Mouse (Mus musculus): Measurements from ENCODE around the gene Rad51b. TPM values are rescaled to one million over a fixed set of nuclear protein-coding genes. Genes with fewer than 3 reads are reported as not detected.
"Not testable (repeated sequence)": the region's sequence is repeated elsewhere in the genome, so short reads cannot be mapped to it uniquely, and the experiment has no call there.

Gene Rad51b
- 1.3 and 1.7 TPM in 2 replicates for polyA plus RNA-seq (2012; rRNA removed)

GRCm38 (mm10) chr12:79297121-79297576 lies at the start of gene Rad51b:
Gene Rad51b (plus strand): TSS chr12:79297282.
- peak; percentile 85 for DNase-seq (ENCODE audit: low read depth, low spot score)
- WGBS, result under 1% methylated on average over 21 of the region's 21 CpGs

GRCm38 (mm10) chr12:79248110-79248509 lies 49.0 kb upstream of the Rad51b start:
- 86% methylated on average over 3 of the region's 3 CpGs for WGBS

GRCm38 (mm10) chr12:79253294-79254053 lies 43.6 kb upstream of the Rad51b start:
- DNase-seq (ENCODE audit: low read depth, low spot score), result no peak
- 94% methylated on average over 9 of the region's 9 CpGs for WGBS

More at GRCm38 (mm10) chr12:79248110-79248509, 49.0 kb upstream of the Rad51b start:
- no peak for DNase-seq (ENCODE audit: low read depth, low spot score)

- DNase-seq (ENCODE audit: low read depth, low spot score), result no peak
- 98% methylated on average over 10 of the region's 10 CpGs for WGBS
Measured at GRCm38 (mm10) chr12:79254975-79255374, 42.1 kb upstream of the Rad51b start.

- no peak for DNase-seq (ENCODE audit: low read depth, low spot score)
- 95% methylated on average over 2 of the region's 2 CpGs for WGBS
Measured at GRCm38 (mm10) chr12:79260154-79260553, 36.9 kb upstream of the Rad51b start.

GRCm38 (mm10) chr12:79261035-79261434 lies 36.0 kb upstream of the Rad51b start:
- 52% methylated on average over 5 of the region's 5 CpGs for WGBS
- peak; percentile 1 for DNase-seq (ENCODE audit: low read depth, low spot score)

- WGBS, result 70% methylated on average over 4 of the region's 4 CpGs
- no peak for DNase-seq (ENCODE audit: low read depth, low spot score)
Measured at GRCm38 (mm10) chr12:79272604-79273003, 24.5 kb upstream of the Rad51b start.

- WGBS, result 91% methylated on average over 13 of the region's 13 CpGs
- no peak for DNase-seq (ENCODE audit: low read depth, low spot score)
Measured at GRCm38 (mm10) chr12:79279513-79280115, 17.5 kb upstream of the Rad51b start.

- 95% methylated on average over 8 of the region's 8 CpGs for WGBS
- no peak for DNase-seq (ENCODE audit: low read depth, low spot score)
Measured at GRCm38 (mm10) chr12:79282595-79282994, 14.5 kb upstream of the Rad51b start.

- no peak for DNase-seq (ENCODE audit: low read depth, low spot score)
- 75% methylated on average over 6 of the region's 6 CpGs for WGBS
Measured at GRCm38 (mm10) chr12:79292874-79293273, 4.2 kb upstream of the Rad51b start.

- DNase-seq (ENCODE audit: low read depth, low spot score), result peak; percentile 94
- under 1% methylated on average over 29 of the region's 29 CpGs for WGBS
Measured at GRCm38 (mm10) chr12:79296126-79296816, 811 bp upstream of the Rad51b start, which contains the start of gene Zfyve26. Gene Zfyve26 (minus strand): TSS chr12:79296304.

GRCm38 (mm10) chr12:79297884-79298636 lies 978 bp downstream of the Rad51b start:
- no peak for DNase-seq (ENCODE audit: low read depth, low spot score)
- 6% methylated on average over 15 of the region's 15 CpGs for WGBS

- WGBS, result 65% methylated on average over 9 of the region's 9 CpGs
- no peak for DNase-seq (ENCODE audit: low read depth, low spot score)
Measured at GRCm38 (mm10) chr12:79301802-79302201, 4.7 kb downstream of the Rad51b start.

- WGBS, result 42% methylated on average over 1 of the region's 1 CpGs
- no peak for DNase-seq (ENCODE audit: low read depth, low spot score)
Measured at GRCm38 (mm10) chr12:79305131-79305530, 8.0 kb downstream of the Rad51b start.

- no peak for DNase-seq (ENCODE audit: low read depth, low spot score)
Measured at GRCm38 (mm10) chr12:79306013-79306412, 8.9 kb downstream of the Rad51b start.

GRCm38 (mm10) chr12:79313721-79314120 lies 16.6 kb downstream of the Rad51b start:
- peak; percentile 39 for DNase-seq (ENCODE audit: low read depth, low spot score)
- 54% methylated on average over 4 of the region's 4 CpGs for WGBS

More at GRCm38 (mm10) chr12:79306013-79306412, 8.9 kb downstream of the Rad51b start:
- WGBS, result 46% methylated on average over 4 of the region's 4 CpGs

- WGBS, result 21% methylated on average over 5 of the region's 5 CpGs
- peak; percentile 43 for DNase-seq (ENCODE audit: low read depth, low spot score)
Measured at GRCm38 (mm10) chr12:79317339-79317738, 20.3 kb downstream of the Rad51b start.

- DNase-seq (ENCODE audit: low read depth, low spot score), result no peak
- WGBS, result 74% methylated on average over 5 of the region's 5 CpGs
Measured at GRCm38 (mm10) chr12:79320895-79321294, 23.8 kb downstream of the Rad51b start.

GRCm38 (mm10) chr12:79322539-79322938 lies 25.5 kb downstream of the Rad51b start:
- DNase-seq (ENCODE audit: low read depth, low spot score), result not testable (repeated sequence)
- 68% methylated on average over 2 of the region's 2 CpGs for WGBS

Measured in large intestine, adult 2 months (tissue).